Mouse (Mus musculus) retina, embryonic 14.5 days (tissue): ENCODE measurements at regions not wholly inside any gene's neighbourhood (a gene's known extent, or its start where the extent isn't known, plus 50 kb on each side); places are given as distances from the start of the nearest gene placed in this dataset.
"Not testable (repeated sequence)": the region's sequence is repeated elsewhere in the genome, so short reads cannot be mapped to it uniquely, and the experiment has no call there.

ENCODE experiments used
- DNase-seq: peaks from one replicate; pipeline ENCODE4 v3.0.0-alpha.2; 2015; ENCODE audit warnings: low spot score

DNA sequence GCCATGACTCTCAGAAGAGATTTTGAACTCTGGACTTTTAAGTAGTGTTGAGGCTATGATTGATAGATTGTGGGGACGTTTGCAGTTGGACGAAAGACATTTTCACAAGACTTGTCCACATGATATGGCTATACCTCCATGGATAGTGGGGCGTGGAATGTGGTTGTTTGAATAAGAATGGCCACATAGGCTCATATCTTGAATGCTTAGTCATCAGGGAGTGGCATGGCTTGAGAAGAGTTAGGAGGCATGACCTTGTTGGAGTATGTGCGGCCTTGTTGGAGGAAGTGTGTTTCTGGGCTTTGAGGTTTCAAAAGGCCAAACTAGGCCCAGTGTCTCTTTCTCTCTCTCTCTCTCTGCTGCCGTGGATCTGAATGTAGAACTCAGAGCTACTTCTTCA lies 204.7 kb upstream of the Pclo start:
- DNase-seq = no peak

DNA sequence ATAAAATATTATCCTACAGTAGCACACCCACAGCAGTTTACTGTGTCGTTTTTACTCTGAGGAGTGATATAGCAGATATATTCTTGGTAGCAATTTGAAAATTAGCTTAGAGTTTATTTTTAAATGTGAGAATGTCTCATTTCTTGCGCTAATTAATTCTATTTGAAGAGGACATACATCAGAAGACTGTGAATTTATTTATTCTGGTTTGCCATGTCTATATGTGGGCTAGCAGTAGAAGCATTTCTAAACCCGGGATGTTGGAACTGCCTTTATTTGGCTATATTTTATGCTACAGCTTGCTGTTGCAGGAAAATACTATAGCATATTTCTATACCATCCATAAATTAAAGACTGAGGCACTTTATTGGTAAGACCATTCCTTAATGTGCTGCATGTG lies 203.0 kb upstream of the Pclo start:
- DNase-seq = no peak

DNA sequence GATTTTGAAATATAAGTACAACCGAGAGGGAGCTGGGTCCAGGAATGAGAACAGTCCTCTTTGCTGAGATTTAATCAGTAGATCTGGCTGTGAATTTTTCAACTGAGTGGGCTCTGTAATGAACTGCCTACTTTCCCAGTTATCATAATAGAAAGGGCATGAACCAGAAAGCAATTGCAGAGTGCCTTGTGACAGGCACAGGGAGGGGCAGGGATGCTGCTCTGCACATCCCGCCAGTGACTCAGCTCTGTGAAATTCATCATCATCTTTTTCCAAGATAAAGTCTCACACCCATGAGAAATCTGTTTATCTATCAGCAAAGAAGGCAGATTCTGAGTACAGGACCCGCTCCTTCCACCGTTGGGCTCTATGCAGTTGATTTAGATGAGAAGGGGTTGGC lies 194.5 kb upstream of the Pclo start:
- DNase-seq = peak; percentile 20

DNA sequence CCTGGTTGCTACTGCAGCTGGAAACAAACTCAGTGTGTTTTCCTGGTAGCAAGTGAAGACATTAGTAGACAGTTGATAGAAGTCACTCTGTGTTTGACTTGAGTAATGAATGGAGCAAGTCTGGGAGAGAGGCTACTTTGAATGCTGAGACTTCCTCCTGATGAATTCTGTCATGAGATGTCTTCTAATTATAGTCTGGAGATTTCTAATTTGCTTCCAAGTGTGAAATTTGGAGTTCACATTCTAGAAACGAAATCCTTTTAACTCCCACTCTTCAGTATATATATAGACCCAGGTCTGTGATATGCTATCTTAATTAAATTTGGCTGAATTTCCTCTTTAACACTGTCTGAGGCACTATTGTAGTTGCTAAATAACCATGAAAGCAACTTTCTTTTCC lies 192.7 kb upstream of the Pclo start:
- DNase-seq = no peak

DNA sequence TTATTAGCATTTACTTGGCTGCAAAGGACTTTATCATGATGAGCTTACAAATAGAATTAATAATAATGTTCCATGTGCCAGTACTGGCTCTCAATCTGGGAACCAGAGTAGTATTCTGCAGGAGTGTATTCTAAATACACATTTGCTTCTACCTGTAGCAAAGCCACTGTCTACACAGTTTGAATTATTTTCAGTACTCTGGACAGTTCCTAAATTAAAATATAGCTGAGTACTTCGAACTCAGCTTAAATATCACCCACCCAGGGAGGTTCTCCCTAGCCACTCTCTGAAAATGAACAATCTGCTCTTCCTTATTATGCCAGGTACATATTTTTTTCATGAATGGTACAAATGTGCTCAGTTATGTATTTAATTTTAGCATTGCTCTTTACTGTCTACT lies 154.3 kb upstream of the Pclo start:
- no peak for DNase-seq

DNA sequence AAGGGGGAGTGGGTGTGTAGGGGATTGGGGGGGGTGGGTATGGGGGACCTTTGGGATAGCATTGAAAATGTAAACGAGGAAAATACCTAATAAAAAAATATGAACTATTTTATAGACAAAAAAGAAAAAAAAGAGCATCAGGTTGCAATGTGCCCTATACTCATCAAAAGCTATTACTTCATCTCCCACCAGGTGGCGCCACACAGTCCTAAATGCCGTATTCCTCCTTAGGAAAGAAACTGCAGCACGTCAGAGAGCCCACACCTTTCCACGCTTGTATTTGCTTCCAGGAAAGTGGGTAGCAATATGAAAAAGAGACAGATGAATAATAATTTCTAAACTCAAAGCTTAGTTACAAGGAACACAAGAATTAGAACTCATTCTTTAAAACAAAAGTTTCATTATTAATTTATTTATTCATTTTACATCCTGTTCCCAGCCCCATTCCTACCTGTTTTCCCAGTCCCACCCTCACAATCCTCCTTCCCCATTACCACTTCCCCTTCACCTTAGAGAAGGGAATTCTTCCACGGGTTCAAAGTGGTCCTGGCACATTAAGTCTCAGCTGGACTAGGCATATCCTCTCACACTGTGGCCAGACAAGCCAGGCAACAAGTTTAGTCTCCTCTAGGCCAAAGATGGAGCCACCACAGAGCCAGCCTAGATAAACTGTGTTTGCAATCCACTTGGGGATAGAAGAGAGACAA lies 125.4 kb upstream of the Pclo start:
- peak; percentile 88 for DNase-seq

DNA sequence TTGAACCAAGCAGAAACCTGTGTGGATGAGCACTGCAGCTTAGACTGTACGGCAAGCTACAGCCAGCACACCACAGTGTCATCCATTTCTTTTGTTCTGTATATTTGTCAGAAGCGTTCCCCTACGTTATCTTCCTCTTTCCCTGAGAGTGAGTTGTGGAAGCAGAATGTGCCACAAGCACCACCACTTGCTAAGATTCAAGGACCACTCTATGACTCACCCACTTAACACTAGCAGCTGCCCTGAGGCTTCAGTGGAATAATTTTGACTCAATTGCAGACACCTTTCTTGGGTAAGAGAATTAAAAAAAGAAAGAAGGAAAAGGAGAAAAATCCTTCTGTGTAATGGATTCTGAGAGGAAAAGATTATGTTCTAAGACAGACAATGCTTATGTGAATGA lies 122.9 kb upstream of the Pclo start:
- no peak for DNase-seq

DNA sequence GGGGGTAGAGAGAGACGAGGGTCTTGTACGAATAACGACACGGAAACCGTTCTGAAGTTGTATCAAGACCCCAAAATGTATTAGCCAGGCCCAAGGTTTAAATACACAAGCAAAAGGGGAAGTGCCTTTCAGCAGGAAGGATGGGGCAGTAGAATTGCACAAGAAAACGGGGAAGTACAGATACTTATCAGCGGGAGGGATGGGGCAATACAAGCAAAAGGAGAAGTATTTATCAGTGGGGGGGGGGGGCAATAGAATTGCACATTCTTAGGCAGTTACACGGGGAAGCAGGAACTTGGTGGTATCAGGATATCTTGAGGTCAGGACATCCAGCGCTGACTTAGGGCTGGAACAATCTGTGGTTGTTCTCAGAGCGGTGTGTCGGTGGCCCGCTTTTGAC lies 111.3 kb upstream of the Pclo start:
- DNase-seq = not testable (repeated sequence)

DNA sequence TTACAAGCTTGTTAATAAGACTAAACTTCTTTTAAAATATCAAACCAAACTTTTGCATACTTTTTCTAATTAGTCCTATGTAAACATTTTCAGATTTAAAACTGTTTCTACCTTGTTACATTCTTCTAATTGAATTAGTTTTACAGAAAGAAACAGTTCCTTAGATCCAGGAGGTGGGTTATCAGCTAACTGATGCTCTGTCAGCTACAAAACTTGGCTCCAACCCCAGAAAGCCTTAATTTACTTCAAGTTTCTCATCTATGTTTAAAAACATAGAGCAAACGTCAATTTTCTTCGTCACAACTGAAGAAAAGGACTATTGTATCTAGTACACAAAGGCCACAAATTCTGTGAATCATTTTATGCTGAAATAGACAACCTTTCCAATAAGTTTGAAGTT lies 110.4 kb upstream of the Pclo start:
- no peak for DNase-seq

DNA sequence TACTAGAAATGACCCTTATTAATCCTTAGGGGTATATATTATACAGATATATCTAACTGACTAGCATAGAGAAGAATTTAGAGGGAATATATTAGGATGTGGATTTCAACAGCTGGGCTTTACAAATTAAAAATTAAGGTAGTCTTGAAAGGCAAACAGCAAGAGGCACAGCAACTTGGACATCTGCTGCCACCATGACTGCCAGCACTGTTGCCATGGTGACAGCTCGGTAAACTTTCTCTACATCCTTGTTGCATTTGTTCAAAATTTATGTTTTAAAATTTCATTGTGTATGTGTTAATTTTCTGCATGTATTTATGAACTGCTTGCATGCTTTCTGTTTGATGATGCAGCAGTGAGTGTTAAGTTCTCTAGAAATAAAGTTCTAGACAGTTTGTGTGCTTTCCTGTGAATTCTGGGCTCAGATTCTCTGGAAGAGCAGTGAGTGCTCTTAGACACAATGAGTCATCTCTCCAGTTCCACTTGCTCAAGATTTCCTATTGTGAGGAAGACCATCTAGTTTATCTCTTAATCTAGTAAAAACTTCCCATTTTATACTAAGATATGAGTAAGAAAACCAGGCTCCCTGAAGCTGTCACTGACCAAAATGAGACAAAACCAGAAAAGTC lies 99.4 kb upstream of the Pclo start:
- no peak for DNase-seq

DNA sequence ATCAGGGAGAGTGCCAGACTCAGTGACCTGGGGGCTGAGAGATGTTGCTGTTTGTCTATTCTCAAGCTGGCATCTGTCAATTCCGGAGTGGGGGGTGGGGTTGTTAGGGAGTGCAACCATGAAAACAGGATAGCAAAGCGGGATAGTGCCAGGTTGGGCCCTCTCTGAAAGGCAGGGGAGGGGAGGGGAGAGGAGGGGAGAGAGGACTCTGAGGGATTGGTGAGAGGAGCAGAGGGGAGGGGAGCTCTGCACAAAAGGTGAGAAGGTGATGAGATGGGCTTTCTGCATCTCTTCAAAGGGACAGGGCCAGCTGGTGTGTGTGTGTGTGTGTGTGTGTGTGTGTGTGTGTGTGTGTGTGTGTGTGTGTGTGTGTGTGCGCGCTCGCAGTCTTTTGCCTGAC lies 61.6 kb upstream of the Pclo start:
- no peak for DNase-seq
